Mouse (Mus musculus): ENCODE results near the gene Pttg1.

Pttg1 gene

DNA sequence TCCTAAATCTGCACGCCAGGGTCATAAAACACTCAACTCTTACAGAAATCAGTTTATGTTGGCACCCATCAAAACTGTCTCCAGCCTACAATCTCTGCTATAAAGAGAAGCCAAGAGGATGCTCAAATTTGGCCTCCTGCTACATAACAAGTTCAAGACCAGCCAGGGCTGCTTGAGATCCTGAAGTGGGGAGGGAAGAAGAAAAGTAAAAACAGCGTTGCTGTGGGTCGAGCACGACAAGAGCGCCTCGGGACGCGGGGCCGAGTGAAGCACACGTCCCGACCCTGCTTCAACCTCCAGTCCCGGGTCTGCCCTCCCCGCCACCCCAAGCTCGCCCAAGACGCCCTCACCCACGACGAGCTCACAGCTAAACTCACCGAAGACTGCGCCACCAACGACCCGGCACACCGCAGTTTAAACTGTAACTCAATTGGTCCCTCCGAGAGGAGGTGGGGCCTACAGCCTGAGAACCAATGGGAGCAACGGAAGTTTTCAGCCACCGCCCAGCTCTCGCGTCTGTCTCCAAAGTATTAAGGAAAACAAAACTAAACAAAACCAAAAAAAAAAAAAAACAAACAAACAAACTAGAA is at the start of gene Pttg1:
TSS of gene Pttg1 (minus strand) at position 428 of the 590 bp plus-strand sequence.
- peak; percentile 87 for DNase-seq (ENCODE audit: extremely low read depth, low read depth)

DNA sequence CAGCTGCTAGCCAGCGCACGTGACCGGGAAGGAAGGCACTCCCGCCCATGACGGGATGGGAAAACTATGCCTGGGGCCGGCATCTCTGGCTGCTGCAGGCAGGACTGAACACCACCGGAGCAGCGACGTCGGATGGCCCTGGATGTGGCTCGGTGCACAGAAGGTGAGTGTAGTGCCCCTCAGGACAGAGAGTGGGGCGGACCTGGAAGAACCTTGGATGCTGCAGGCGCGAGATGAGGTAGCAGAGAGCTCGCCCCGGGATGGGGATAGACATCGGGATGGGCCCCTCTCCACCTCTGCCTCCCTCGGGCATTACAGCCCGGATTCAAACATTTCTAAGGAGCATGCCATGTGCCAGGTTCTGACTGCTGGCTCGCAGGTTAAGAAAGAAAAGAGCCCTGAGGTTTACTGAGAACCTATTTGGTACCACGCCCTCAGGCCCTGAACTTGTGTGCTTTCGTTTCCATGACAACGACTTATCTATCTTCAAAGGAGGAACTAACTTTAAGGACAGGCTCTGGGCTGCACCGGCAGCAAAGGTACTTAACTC is 48.2 kb upstream of the Pttg1 start, which contains the start of gene C1qtnf2:
TSS of gene C1qtnf2 (plus strand) at position 52 of the 550 bp plus-strand sequence.
- peak; percentile 77 for DNase-seq (ENCODE audit: extremely low read depth, low read depth)

- no peak for DNase-seq (ENCODE audit: extremely low read depth, low read depth)
Observed at GRCm38 (mm10) chr11:43473635-43474224, 47.7 kb upstream of the Pttg1 start.

DNA sequence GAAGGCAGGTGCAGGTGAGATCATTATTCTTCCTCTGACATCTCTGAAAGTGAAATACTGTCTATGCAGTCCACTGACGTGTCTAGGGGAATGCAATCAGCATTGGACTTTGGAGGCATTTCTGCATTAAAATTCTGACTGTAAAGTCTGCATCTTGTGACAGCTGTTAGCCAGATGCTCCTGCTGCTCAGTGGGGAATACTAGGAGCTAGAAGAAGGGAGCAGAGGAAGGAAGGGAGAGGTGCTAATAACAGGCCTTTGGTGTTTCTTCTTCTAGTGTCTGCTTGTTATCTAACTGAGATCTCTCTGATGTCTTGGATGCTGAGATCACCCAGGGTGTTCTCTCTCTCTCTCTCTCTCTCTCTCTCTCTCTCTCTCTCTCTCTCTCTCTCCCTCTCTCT is 47.1 kb upstream of the Pttg1 start:
- no peak for DNase-seq (ENCODE audit: extremely low read depth, low read depth)

GRCm38 (mm10) chr11:43470881-43471820 is 45.1 kb upstream of the Pttg1 start:
- DNase-seq (ENCODE audit: extremely low read depth, low read depth), result no peak

DNA sequence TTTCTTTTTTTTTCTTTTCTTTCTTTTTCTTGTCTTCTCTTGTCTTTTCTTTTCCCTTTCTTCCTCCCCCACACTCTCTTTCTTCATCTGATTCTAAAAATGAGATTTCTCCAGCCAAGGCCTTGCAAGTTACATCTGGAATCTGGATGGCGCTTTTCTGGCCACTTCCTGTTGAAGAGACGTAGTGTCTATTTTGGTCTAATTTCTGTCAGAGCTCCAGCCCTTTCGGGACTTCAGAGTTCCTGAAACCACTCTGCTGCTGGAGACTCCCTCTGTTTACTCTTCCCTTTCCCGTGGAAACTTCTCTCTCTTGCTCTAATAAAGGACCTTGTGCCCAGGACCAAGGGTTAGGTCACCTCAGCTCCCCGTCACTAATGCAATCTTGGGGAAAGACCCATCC is 44.1 kb upstream of the Pttg1 start:
- DNase-seq (ENCODE audit: extremely low read depth, low read depth), result no peak

- DNase-seq (ENCODE audit: extremely low read depth, low read depth), result no peak
Observed at GRCm38 (mm10) chr11:43463204-43463603, 37.2 kb upstream of the Pttg1 start.

- DNase-seq (ENCODE audit: extremely low read depth, low read depth), result no peak
Observed at GRCm38 (mm10) chr11:43452266-43452665, 26.2 kb upstream of the Pttg1 start.

- DNase-seq (ENCODE audit: extremely low read depth, low read depth), result peak; percentile 46
Observed at GRCm38 (mm10) chr11:43451322-43451721, 25.3 kb upstream of the Pttg1 start.

DNA sequence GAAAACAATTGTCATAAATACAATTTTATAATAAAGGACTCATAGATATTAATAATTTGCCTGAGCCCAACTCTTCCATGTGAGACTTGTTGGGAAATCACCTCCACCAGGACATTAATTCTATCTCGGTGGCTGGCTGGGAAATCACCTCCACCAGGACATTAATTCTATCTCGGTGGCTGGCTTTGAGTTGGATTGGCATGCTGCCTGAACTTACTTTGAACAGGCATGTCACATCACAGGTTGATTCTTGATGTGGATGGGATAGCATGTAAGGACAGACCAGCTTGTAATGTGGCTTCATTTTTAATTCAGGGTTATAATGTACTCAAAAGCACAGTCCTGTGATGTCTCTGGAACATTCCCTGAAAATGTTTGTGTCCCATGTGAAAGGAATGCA is 23.9 kb upstream of the Pttg1 start:
- DNase-seq (ENCODE audit: extremely low read depth, low read depth), result no peak

GRCm38 (mm10) chr11:43443183-43443582 is 17.1 kb upstream of the Pttg1 start:
- DNase-seq (ENCODE audit: extremely low read depth, low read depth), result no peak

GRCm38 (mm10) chr11:43441121-43441520 is 15.1 kb upstream of the Pttg1 start:
- DNase-seq (ENCODE audit: extremely low read depth, low read depth), result no peak

- DNase-seq (ENCODE audit: extremely low read depth, low read depth), result no peak
Observed at GRCm38 (mm10) chr11:43434024-43434407, 8.0 kb upstream of the Pttg1 start.

DNA sequence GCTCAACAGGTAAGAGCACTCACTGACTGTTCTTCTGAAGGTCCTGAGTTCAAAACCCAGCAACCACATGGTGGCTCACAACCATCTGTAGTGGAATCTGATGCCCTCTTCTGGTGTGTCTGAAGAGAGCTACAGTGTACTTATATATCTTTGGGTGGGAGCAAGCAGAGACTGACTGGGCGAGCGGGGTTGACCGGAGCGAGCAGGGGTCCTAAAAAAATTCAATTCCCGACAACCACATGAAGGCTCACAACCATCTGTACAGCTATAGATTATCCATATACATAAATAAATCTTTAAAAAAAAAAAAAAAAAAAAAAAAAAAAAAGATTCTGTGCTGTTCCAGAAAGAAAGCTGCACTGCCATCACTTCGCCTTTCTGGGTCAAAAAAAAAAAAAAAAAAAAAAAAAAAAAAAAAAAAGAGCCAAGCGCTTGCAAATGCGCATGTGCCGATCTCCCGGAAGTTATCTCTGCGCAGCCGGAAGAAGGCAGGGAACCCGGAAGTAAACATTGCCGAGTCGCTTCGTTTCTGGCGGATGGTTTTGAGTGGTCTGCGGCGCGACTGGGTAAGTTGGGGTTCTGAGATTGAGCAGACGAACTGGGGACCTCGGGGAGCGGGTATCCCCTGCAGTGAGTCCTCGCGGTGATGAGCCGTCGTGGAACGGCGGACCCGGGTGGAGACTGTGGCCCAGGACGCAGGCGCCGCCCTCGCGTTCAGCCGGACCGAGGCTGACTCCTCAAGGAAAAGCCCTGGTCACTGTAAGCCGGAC is 7.4 kb upstream of the Pttg1 start, which contains the start of gene Slu7:
TSS of gene Slu7 (plus strand) at position 491 of the 770 bp plus-strand sequence.
- peak; percentile 73 for DNase-seq (ENCODE audit: extremely low read depth, low read depth)

- DNase-seq (ENCODE audit: extremely low read depth, low read depth), result peak; percentile 74
Observed at GRCm38 (mm10) chr11:43426414-43426884, 398 bp upstream of the Pttg1 start.

DNA sequence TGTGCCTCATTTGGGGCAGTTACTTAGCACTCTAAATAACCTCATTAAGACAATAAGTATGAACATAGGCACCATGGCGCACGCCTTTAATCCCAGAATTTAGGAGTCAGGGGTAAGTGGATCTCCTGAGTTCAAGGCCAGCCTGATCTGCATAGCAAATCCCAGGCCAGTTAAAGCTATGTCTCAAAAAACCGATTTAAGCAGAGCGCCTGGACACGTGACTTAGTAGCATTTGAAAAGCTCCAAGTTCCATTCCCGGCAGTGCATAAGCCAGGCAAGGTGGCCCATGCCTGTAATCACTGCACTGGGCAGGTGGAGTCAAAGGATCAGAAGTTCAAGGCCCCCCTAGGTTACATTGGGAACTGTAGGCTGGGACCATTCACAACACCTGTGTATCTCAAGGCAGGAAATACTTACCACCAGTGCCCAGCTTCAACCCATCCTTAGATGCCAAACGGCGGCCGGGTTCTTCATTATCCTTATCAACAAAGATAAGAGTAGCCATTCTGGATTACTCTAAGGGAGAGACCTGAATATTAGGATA is 813 bp downstream of the Pttg1 start:
- DNase-seq (ENCODE audit: extremely low read depth, low read depth), result no peak

DNA sequence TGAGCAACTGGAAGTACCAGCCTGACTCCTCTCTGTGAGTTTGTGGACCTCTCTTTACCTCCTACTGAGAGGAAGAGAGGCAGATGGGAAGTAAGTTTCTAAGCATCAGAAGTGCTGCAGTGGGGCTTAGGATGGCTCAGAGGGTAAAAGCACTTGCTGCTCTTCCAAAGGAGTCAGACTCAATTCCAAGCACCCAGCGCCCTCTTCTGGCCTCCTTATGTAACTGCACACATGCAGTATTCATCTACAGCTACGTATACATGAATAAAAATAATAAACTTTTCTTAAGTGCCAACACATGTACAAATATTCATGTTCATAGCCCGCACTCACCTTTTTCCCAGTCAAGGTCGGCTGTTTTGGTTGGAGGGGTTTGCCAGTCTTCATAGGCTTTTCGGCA is 1.7 kb downstream of the Pttg1 start:
- peak; percentile 22 for DNase-seq (ENCODE audit: extremely low read depth, low read depth)

DNA sequence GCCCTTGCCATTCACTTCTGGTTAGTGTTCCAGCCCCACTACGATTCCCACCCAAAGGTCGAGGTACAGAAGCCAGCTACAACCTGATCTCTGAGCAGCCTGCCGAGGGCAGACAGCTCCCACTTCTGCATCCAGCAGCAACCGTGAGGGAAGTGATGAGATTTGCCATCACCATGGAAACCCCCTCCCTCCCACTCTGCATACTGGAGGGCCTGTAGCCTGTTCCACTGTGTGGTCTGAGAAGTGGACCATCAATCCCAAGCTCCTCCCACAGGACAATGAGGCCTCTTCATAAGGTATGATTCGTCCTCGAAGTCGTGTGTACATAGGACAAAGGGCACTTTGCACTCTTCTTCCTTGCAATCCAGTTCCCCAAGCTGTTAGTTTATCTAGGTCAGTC is 8.8 kb downstream of the Pttg1 start:
- DNase-seq (ENCODE audit: extremely low read depth, low read depth), result no peak

GRCm38 (mm10) chr11:43412771-43413451 is 13.1 kb downstream of the Pttg1 start:
- peak; percentile 77 for DNase-seq (ENCODE audit: extremely low read depth, low read depth)

GRCm38 (mm10) chr11:43411413-43411812 is 14.6 kb downstream of the Pttg1 start:
- DNase-seq (ENCODE audit: extremely low read depth, low read depth), result peak; percentile 72
